Mouse (Mus musculus): ENCODE results near the gene Ing3. TPM values are rescaled to one million over a fixed set of nuclear protein-coding genes. Genes with fewer than 3 reads are reported as not detected.
A peak's percentile ranks its signal among the peaks of the same experiment; 100 is the strongest.

The Ing3 gene
- polyA plus RNA-seq, 1 experiment from 2014 or later, result 43.7 TPM

GRCm38 (mm10) chr6:21989081-21989480, 39.7 kb downstream of the Ing3 start:
- TF ChIP-seq EP300 (IDR thresholded peaks at IDR 0.05) (no peak), CTCF (IDR thresholded peaks at IDR 0.05) (no peak)
- no peak overlapping the region for H3K4me3 ChIP-seq (ENCODE audit: low read depth, low read length)
- H3K4me1 ChIP-seq (ENCODE audit: insufficient read depth, low read depth, low read length), result no peaks in the 10 kb centered on the region
- DNase-seq (ENCODE audit: low spot score) (no peak), ATAC-seq (no peak)
- no peaks in the 10 kb centered on the region for H3K9me3 ChIP-seq (ENCODE audit: low read length)
- no peaks in the 10 kb centered on the region for H3K36me3 ChIP-seq (ENCODE audit: insufficient read depth, low read length)
- no peaks in the 10 kb centered on the region for H3K27me3 ChIP-seq (replicated peaks; ENCODE audit: insufficient read depth, low read length)
- H3K27ac ChIP-seq (ENCODE audit: low read length), result no peak overlapping the region
- WGBS, result 53% methylated on average over 4 of the region's 4 CpGs
- no peak overlapping the region for H3K9ac ChIP-seq (replicated peaks; ENCODE audit: low read depth)
- H3K4me2 ChIP-seq (replicated peaks; ENCODE audit: low read depth, low read length), result peak overlapping the region; percentile 75

- DNase-seq (ENCODE audit: low spot score) (peak; percentile 43), ATAC-seq (peak; percentile 44)
- no peaks in the 10 kb centered on the region for H3K27me3 ChIP-seq (replicated peaks; ENCODE audit: insufficient read depth, low read length)
- WGBS, result 48% methylated on average over 9 of the region's 9 CpGs
- no peaks in the 10 kb centered on the region for H3K4me1 ChIP-seq (ENCODE audit: insufficient read depth, low read depth, low read length)
- TF ChIP-seq CTCF (IDR thresholded peaks at IDR 0.05), result no peak
- TF ChIP-seq EP300 (IDR thresholded peaks at IDR 0.05), result no peak
- H3K4me3 ChIP-seq (ENCODE audit: low read depth, low read length), result no peak overlapping the region
- H3K9me3 ChIP-seq (ENCODE audit: low read length), result no peaks in the 10 kb centered on the region
- H3K36me3 ChIP-seq (ENCODE audit: insufficient read depth, low read length), result no peaks in the 10 kb centered on the region
- H3K27ac ChIP-seq (ENCODE audit: low read length), result peak overlapping the region; percentile 26; the same call in 1 of the 2 replicates
- no peak overlapping the region for H3K9ac ChIP-seq (replicated peaks; ENCODE audit: low read depth)
- no peak overlapping the region for H3K4me2 ChIP-seq (replicated peaks; ENCODE audit: low read depth, low read length)
Observed at GRCm38 (mm10) chr6:21990181-21991135, 41.1 kb downstream of the Ing3 start.

DNA sequence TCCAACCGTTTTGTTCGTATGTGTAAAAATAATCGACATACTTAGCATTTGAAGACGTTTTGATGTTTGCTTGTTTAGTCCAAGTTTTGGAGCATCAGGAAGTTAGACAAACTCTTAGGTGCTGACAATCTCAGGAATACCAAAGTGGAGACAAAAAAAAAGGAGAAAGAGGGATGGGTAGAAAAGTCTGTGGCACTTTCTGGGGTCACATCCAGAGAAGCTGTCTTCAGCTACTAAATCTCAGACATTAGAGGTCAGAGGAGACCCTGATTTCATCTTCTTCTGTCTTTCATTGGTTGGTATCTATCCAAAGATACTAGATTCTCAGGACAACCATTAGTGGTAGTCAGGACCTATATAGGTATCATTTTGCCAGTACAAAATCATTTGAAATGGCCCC, 41.8 kb downstream of the Ing3 start:
- Histone ChIP-seq H3K27ac (ENCODE audit: low read length) (no peak overlapping the region), H3K9me3 (ENCODE audit: low read length) (no peaks in the 10 kb centered on the region), H3K4me2 (replicated peaks; ENCODE audit: low read depth, low read length) (no peak overlapping the region), H3K36me3 (ENCODE audit: insufficient read depth, low read length) (no peaks in the 10 kb centered on the region), H3K4me3 (ENCODE audit: low read depth, low read length) (no peak overlapping the region), H3K4me1 (ENCODE audit: insufficient read depth, low read depth, low read length) (no peaks in the 10 kb centered on the region), H3K27me3 (replicated peaks; ENCODE audit: insufficient read depth, low read length) (no peaks in the 10 kb centered on the region), H3K9ac (replicated peaks; ENCODE audit: low read depth) (no peak overlapping the region)
- ATAC-seq (no peak), DNase-seq (ENCODE audit: low spot score) (no peak)
- no peak for TF ChIP-seq CTCF (IDR thresholded peaks at IDR 0.05)
- no peak for TF ChIP-seq EP300 (IDR thresholded peaks at IDR 0.05)
- whole genome bisulfite sequencing, result 42% methylated on average over 4 of the region's 4 CpGs

DNA sequence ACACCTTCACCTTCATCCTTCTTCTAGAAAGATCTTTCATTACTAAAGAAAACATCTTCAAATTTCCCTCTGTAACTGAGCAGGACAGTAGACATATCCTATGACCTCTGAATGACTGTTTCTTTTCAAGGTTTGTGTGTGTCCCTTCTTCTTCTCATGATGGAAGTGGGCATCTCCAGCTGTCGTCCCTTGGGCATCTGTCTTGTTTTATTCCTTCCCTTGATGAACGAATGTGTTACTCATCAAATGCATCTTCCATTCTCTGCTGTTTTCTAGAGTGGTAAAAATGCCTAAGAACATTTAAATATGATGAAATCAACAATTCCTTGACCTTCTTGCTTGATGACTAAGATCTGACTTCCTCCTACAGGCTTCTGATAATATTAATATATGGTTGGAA, 43.7 kb downstream of the Ing3 start:
- Histone ChIP-seq H3K27me3 (replicated peaks; ENCODE audit: insufficient read depth, low read length) (no peaks in the 10 kb centered on the region), H3K4me2 (replicated peaks; ENCODE audit: low read depth, low read length) (no peak overlapping the region), H3K4me1 (ENCODE audit: insufficient read depth, low read depth, low read length) (no peaks in the 10 kb centered on the region), H3K9me3 (ENCODE audit: low read length) (no peaks in the 10 kb centered on the region), H3K36me3 (ENCODE audit: insufficient read depth, low read length) (no peaks in the 10 kb centered on the region), H3K9ac (replicated peaks; ENCODE audit: low read depth) (no peak overlapping the region), H3K27ac (ENCODE audit: low read length) (no peak overlapping the region), H3K4me3 (ENCODE audit: low read depth, low read length) (no peak overlapping the region)
- WGBS, result 82% methylated on average over 2 of the region's 2 CpGs
- TF ChIP-seq EP300 (IDR thresholded peaks at IDR 0.05) (no peak), CTCF (IDR thresholded peaks at IDR 0.05) (no peak)
- ATAC-seq, result no peak
- no peak for DNase-seq (ENCODE audit: low spot score)

DNA sequence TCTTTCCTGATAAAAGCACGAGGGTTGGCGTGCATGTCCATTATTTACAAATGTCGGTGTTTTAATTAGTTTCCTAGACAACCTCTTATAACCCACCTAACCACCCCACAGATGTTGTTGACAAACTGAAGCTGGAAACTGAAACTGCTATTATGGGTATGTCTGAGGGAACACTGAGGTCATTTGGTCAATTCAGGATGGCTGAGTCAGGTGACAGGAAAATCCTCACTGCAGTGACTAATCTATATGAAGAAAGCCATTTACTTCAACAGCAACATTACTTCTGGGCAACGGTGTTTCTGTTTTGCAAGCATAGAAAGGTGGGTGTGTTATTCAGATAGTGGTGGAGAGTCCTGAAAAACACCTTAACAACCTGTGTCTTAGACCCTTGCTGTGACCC, 48.8 kb downstream of the Ing3 start:
- no peak for ATAC-seq
- no peak overlapping the region for H3K9ac ChIP-seq (replicated peaks; ENCODE audit: low read depth)
- WGBS, result 26% methylated on average over 4 of the region's 4 CpGs
- H3K9me3 ChIP-seq (ENCODE audit: low read length), result no peaks in the 10 kb centered on the region
- no peak overlapping the region for H3K27ac ChIP-seq (ENCODE audit: low read length)
- TF ChIP-seq EP300 (IDR thresholded peaks at IDR 0.05), result no peak
- TF ChIP-seq CTCF (IDR thresholded peaks at IDR 0.05), result no peak
- no peak for DNase-seq (ENCODE audit: low spot score)
- H3K27me3 ChIP-seq (replicated peaks; ENCODE audit: insufficient read depth, low read length), result no peaks in the 10 kb centered on the region
- no peak overlapping the region for H3K4me2 ChIP-seq (replicated peaks; ENCODE audit: low read depth, low read length)
- peaks cover 20% of the 10 kb centered on the region; the same call in 1 of the 2 replicates for H3K4me1 ChIP-seq (ENCODE audit: insufficient read depth, low read depth, low read length)
- no peaks in the 10 kb centered on the region for H3K36me3 ChIP-seq (ENCODE audit: insufficient read depth, low read length)
- H3K4me3 ChIP-seq (ENCODE audit: low read depth, low read length), result no peak overlapping the region

DNA sequence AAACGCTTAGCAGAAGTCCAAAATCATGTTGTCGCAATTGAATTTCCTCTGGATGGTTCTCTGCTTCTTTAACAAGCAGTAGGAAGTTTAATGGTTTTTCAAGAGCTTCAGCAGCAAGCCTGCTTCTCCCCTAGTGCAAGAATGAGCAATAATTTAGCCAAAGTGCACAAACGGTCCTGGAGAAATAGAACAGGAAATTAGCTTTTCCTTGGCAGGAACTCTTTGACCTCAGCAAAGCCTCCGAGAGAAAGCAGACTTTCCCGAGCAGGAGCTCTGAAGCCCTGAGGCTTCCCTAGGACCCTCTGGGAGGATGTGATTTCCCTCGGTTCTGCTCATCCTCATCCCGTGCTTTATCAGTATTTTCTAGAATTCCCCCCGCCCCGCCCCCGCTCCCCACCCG, 49.7 kb downstream of the Ing3 start:
- H3K4me1 ChIP-seq (ENCODE audit: insufficient read depth, low read depth, low read length), result peaks cover 20% of the 10 kb centered on the region; the same call in 1 of the 2 replicates
- no peaks in the 10 kb centered on the region for H3K36me3 ChIP-seq (ENCODE audit: insufficient read depth, low read length)
- no peaks in the 10 kb centered on the region for H3K9me3 ChIP-seq (ENCODE audit: low read length)
- DNase-seq (ENCODE audit: low spot score) (peak; percentile 39), ATAC-seq (no peak)
- no peak for TF ChIP-seq CTCF (IDR thresholded peaks at IDR 0.05)
- H3K27ac ChIP-seq (ENCODE audit: low read length), result no peak overlapping the region
- no peak overlapping the region for H3K9ac ChIP-seq (replicated peaks; ENCODE audit: low read depth)
- no peak overlapping the region for H3K4me2 ChIP-seq (replicated peaks; ENCODE audit: low read depth, low read length)
- no peak overlapping the region for H3K4me3 ChIP-seq (ENCODE audit: low read depth, low read length)
- H3K27me3 ChIP-seq (replicated peaks; ENCODE audit: insufficient read depth, low read length), result no peaks in the 10 kb centered on the region
- 21% methylated on average over 11 of the region's 11 CpGs for WGBS

All from lung, postnatal 0 days (tissue).